Mouse (Mus musculus): ENCODE data around the gene Msantd1. TPM values are rescaled to one million over a fixed set of nuclear protein-coding genes. Genes with fewer than 3 reads are reported as not detected.

The Msantd1 gene
- polyA plus RNA-seq, 1 experiment from 2014 or later, result 0.35 TPM

DNA sequence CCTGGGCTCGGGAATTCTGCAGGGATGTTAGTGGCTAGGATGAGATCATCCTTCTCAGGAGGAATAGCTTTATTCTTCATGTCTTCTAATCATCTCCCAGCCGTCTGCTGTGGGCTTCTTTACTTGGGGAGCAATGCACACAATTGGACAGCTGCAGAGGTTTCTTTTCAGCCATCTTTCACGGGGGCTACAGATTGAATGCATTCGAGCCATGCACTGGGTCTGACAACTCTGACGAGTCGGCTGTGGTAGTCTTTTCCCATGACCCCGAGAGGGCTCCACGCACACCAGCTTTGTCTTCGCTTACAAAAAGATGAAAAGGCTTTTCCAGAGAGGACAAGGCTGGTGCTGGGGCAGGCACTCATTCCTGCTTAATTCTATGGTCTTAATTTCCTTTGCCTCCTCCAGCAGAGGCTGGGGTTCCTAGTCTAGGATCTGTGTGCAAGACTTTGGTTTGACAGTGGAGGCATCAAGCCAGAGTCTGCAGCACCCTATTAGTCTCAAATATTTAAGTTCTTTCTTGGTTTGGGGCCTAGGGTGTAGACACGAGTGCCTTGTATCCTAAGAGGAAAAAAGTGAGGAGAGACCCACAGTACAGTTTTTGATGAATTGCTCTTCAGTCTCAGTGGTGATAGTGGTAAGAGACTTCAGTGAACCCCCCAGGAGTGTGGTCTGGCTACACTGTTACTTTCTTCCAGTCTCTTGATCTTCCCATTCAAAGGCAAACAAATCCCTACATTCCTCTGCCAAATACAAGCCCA, 34.1 kb downstream of the Msantd1 start:
- Histone ChIP-seq H3K4me1 (ENCODE audit: control insufficient read depth, insufficient read depth, low read length) (no peaks in the 10 kb centered on the region), H3K9me3 (ENCODE audit: control insufficient read depth, low read length) (no peaks in the 10 kb centered on the region), H3K36me3 (ENCODE audit: control insufficient read depth, insufficient read depth, low read length) (no peaks in the 10 kb centered on the region), H3K4me2 (ENCODE audit: low read depth, low read length) (no peak overlapping the region), H3K4me3 (ENCODE audit: low read length) (no peak overlapping the region), H3K27ac (ENCODE audit: low read length) (no peak overlapping the region), H3K9ac (ENCODE audit: low read depth, low read length) (no peak overlapping the region), H3K27me3 (replicated peaks; ENCODE audit: control insufficient read depth, insufficient read depth, low read length) (no peaks in the 10 kb centered on the region)
- 54% methylated on average over 10 of the region's 10 CpGs for WGBS
- ATAC-seq, result no peak

DNA sequence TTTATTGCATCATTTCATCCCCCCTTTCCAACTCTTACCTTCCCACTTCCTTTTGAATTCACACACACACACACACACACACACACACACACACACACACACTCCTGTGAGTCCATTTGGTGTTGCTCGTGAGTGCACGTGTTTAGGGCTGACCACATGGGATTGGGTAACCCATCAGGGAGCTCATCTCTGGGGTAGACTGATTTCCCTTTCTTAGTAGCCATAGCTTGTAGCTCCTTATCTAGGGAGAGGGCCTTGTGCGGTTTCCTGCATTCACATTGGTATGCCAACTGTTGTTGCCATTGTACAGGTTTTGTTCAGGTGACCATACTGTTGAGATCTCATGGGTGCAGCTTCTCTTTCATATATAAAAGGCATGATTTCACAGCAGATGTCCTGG, 35.6 kb downstream of the Msantd1 start:
- no peaks in the 10 kb centered on the region for H3K9me3 ChIP-seq (ENCODE audit: control insufficient read depth, low read length)
- H3K4me1 ChIP-seq (ENCODE audit: control insufficient read depth, insufficient read depth, low read length), result peaks cover 2% of the 10 kb centered on the region; the same call in 1 of the 2 replicates
- H3K27ac ChIP-seq (ENCODE audit: low read length), result no peak overlapping the region
- no peak for ATAC-seq
- H3K27me3 ChIP-seq (replicated peaks; ENCODE audit: control insufficient read depth, insufficient read depth, low read length), result no peaks in the 10 kb centered on the region
- 75% methylated on average over 3 of the region's 3 CpGs for WGBS
- H3K4me2 ChIP-seq (ENCODE audit: low read depth, low read length), result no peak overlapping the region
- no peak overlapping the region for H3K9ac ChIP-seq (ENCODE audit: low read depth, low read length)
- no peaks in the 10 kb centered on the region for H3K36me3 ChIP-seq (ENCODE audit: control insufficient read depth, insufficient read depth, low read length)
- H3K4me3 ChIP-seq (ENCODE audit: low read length), result no peak overlapping the region

DNA sequence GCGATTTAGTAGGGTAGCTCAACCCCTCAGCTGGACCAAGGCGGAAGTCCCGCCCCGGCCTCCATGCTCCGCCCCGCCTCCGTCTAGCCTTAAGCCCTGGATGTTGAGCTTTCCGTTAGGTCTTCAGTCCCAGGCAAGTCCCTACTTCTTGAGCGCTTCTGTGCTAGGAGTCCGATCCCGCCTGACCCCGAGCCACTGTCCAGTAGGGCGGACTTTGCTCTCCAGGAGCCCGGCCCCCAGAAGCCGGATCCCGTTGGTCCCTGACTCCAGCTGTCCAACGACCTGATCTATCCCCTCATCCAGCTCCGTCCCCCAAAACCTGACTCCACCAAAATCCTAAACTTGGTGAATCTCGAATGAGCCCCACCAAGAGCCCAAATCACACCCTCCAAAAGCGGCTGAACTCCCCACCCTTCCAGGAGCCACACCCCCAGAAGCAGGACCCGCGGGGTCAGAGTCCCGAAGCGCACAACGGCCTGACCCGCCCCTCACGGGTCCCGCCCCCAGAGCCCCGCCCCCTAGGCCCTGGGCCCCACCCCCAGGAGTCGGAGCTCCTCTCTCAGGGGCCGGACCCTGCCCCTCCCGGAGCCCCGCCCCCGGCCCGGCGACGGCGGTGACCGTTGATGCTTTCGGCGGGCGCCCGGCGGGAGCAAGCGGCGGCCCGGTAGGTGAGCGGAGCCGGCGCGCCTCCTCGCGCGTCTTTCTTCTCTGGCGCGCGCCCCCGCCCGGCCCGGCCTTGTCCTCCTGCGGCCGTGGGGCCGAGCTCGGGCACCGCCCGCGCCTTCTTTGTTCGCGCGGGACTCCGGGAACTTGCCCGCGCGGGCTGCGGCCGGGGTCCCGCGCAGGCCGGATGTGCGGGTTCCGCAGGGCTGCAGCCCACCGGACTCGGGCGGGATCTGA, 41.3 kb downstream of the Msantd1 start, which contains the start of gene Rgs12:
Gene Rgs12, plus strand, starts transcription at position 585 of the 900 bp plus-strand sequence.
- WGBS, result under 1% methylated on average over 79 of the region's 84 CpGs
- Histone ChIP-seq H3K27ac (ENCODE audit: low read length) (peak within 1 kb of the TSS; percentile 79), H3K4me1 (ENCODE audit: control insufficient read depth, insufficient read depth, low read length) (peaks cover 12% of the 10 kb centered on the region), H3K4me3 (ENCODE audit: low read length) (peak within 1 kb of the TSS; percentile 83), H3K4me2 (ENCODE audit: low read depth, low read length) (peak within 1 kb of the TSS; percentile 86), H3K27me3 (replicated peaks; ENCODE audit: control insufficient read depth, insufficient read depth, low read length) (no peaks in the 10 kb centered on the region), H3K9ac (ENCODE audit: low read depth, low read length) (peak within 1 kb of the TSS; percentile 92), H3K36me3 (ENCODE audit: control insufficient read depth, insufficient read depth, low read length) (no peaks in the 10 kb centered on the region), H3K9me3 (ENCODE audit: control insufficient read depth, low read length) (no peaks in the 10 kb centered on the region)
- peak; percentile 98 for ATAC-seq

DNA sequence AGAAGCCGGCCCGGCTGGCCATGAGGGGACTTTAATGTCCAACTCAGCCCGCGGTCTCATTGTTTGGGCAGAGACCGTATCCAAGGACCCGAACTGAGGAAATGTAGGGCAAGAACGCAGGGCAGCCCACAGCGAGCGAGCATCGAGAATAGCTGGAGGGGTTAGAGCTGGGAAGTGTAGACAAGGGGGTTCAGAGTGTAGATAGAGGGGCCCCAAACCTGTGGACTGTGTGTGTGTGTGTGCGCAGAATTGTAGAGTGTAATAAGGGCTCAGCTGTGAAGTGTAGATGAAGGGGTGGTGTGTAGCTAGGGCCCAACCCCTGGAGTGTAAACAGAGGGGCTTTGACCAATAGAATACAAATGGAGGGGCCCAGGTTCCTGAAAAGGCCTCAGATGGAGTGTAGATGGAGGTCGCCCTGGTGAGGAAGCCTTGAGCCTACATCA, 42.0 kb downstream of the Msantd1 start:
- peak overlapping the region; percentile 92 for H3K9ac ChIP-seq (ENCODE audit: low read depth, low read length)
- no peaks in the 10 kb centered on the region for H3K27me3 ChIP-seq (replicated peaks; ENCODE audit: control insufficient read depth, insufficient read depth, low read length)
- peak overlapping the region; percentile 79 for H3K27ac ChIP-seq (ENCODE audit: low read length)
- no peaks in the 10 kb centered on the region for H3K36me3 ChIP-seq (ENCODE audit: control insufficient read depth, insufficient read depth, low read length)
- WGBS, result 4% methylated on average over 12 of the region's 12 CpGs
- no peak; the same call in 1 of the 2 replicates for ATAC-seq
- H3K4me1 ChIP-seq (ENCODE audit: control insufficient read depth, insufficient read depth, low read length), result peaks cover 12% of the 10 kb centered on the region
- H3K4me3 ChIP-seq (ENCODE audit: low read length), result peak overlapping the region; percentile 83
- no peaks in the 10 kb centered on the region for H3K9me3 ChIP-seq (ENCODE audit: control insufficient read depth, low read length)
- H3K4me2 ChIP-seq (ENCODE audit: low read depth, low read length), result peak overlapping the region; percentile 86

DNA sequence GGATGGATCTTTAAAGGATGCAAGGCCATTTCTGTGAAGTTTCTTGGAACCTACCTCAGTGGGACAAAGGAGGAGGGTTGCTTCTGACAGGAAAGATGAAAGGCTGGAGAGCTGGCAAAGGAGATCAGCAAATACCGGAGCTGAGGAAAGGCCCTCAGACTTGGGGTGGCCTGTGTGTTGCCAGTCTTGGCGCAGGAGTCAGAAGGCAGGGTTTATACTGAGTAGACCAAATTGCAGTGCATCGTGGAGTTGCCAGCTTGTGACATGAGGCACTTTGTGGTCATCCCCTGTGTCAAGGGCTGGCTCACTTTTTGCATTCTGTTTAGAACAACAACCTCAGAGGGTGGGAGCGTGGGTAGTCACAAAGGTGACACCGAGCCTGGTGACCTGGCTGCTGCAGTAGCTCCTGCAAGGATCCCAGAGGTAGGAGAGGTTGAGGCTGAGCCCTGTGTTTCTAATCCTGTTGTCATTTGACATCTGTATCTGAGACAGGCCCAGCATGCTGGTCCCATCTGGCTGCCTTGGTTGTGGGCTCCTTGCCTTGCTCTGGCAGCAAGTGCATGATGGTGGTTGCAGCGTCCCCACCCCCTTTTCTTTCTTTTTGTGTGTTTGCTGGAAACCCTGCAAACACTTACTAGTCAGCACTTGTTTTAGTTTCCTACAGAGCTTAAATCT, 42.8 kb downstream of the Msantd1 start:
- 67% methylated on average over 6 of the region's 6 CpGs for WGBS
- Histone ChIP-seq H3K36me3 (ENCODE audit: control insufficient read depth, insufficient read depth, low read length) (no peaks in the 10 kb centered on the region), H3K4me3 (ENCODE audit: low read length) (peak overlapping the region; percentile 83), H3K27ac (ENCODE audit: low read length) (no peak overlapping the region), H3K9me3 (ENCODE audit: control insufficient read depth, low read length) (no peaks in the 10 kb centered on the region), H3K4me2 (ENCODE audit: low read depth, low read length) (peak overlapping the region; percentile 86), H3K4me1 (ENCODE audit: control insufficient read depth, insufficient read depth, low read length) (peaks cover 16% of the 10 kb centered on the region), H3K9ac (ENCODE audit: low read depth, low read length) (peak overlapping the region; percentile 92), H3K27me3 (replicated peaks; ENCODE audit: control insufficient read depth, insufficient read depth, low read length) (no peaks in the 10 kb centered on the region)
- no peak for ATAC-seq

DNA sequence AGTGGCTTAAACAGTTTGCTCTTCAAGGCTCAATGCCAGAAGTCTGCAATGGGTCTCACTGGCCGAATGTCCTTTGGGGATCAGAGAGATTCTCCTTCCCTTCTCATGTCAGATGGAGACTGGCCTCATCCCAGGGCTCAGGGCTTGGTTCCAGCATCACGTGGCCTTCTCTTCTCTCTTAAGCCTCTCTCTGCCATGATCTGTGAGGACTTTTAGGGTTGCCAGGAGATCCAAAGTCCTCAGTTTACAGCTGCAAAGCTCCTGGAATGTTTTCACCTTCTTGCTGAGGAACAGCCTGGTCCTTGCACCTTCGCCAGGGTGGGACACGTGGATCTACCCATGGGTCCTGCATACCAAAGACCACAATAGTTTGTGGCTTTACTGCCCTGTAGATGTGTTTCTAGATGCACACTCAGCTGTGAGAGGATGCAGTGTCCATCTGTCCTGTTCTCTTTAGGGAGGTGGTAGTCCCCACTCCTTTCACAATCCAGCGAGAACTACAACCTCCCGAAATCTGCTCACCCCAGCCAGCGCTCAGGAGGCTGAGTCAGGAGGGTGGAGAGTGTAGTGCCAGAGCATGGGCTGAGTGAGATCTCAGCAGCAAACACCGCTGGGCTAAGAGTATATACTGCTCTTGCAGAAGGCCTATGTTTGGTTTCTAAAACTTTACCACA, 43.5 kb downstream of the Msantd1 start:
- H3K4me2 ChIP-seq (ENCODE audit: low read depth, low read length), result no peak overlapping the region
- H3K9me3 ChIP-seq (ENCODE audit: control insufficient read depth, low read length), result no peaks in the 10 kb centered on the region
- H3K9ac ChIP-seq (ENCODE audit: low read depth, low read length), result no peak overlapping the region
- 92% methylated on average over 8 of the region's 8 CpGs for WGBS
- no peak overlapping the region for H3K4me3 ChIP-seq (ENCODE audit: low read length)
- H3K36me3 ChIP-seq (ENCODE audit: control insufficient read depth, insufficient read depth, low read length), result no peaks in the 10 kb centered on the region
- no peak overlapping the region for H3K27ac ChIP-seq (ENCODE audit: low read length)
- ATAC-seq, result no peak
- H3K27me3 ChIP-seq (replicated peaks; ENCODE audit: control insufficient read depth, insufficient read depth, low read length), result no peaks in the 10 kb centered on the region
- H3K4me1 ChIP-seq (ENCODE audit: control insufficient read depth, insufficient read depth, low read length), result peaks cover 16% of the 10 kb centered on the region

DNA sequence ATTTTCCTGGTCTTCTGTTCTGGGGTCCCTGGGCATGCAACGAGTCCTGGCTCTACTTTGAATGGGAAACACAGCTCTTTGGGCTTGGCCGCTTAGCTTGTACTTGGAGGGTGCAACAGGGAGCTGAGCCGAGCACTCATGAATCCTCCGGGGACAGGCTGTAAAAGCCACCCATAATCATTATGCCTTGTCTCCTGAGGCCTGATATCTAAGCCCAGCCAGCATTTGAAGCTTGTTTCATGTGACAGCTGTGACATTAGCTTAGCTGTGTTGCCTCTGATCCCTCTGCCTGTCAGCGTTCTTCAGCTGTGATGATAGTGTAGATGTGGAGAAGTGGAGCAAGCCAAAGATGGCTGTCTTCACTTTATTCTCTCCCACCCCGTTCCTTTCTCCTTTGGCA, 46.7 kb downstream of the Msantd1 start:
- Histone ChIP-seq H3K27ac (ENCODE audit: low read length) (no peak overlapping the region), H3K9ac (ENCODE audit: low read depth, low read length) (no peak overlapping the region), H3K36me3 (ENCODE audit: control insufficient read depth, insufficient read depth, low read length) (no peaks in the 10 kb centered on the region), H3K4me3 (ENCODE audit: low read length) (no peak overlapping the region), H3K27me3 (replicated peaks; ENCODE audit: control insufficient read depth, insufficient read depth, low read length) (no peaks in the 10 kb centered on the region), H3K9me3 (ENCODE audit: control insufficient read depth, low read length) (no peaks in the 10 kb centered on the region), H3K4me1 (ENCODE audit: control insufficient read depth, insufficient read depth, low read length) (peaks cover 13% of the 10 kb centered on the region), H3K4me2 (ENCODE audit: low read depth, low read length) (no peak overlapping the region)
- no peak for ATAC-seq
- WGBS, result 76% methylated on average over 6 of the region's 6 CpGs

DNA sequence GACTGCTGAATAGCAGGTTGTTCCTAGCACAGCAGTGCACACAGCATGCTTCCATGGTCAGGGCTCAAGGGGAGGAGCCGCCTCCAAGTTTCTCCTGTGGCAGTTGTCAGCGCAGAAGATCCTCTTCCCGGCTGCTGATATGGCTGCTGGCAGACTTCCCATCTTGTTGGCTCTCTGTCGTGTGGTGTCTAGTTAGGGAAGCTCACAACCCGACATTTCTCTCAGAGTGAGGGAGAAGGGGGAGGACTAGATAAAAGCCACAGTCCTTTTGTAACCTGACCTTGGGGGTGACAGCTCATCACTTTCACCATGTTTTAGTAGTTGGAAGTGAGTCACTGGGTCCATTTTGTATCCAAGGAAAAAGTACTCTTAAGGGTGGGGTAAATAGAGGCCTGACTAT, 47.8 kb downstream of the Msantd1 start:
- Histone ChIP-seq H3K9me3 (ENCODE audit: control insufficient read depth, low read length) (no peaks in the 10 kb centered on the region), H3K4me3 (ENCODE audit: low read length) (no peak overlapping the region), H3K27me3 (replicated peaks; ENCODE audit: control insufficient read depth, insufficient read depth, low read length) (no peaks in the 10 kb centered on the region), H3K4me2 (ENCODE audit: low read depth, low read length) (no peak overlapping the region), H3K36me3 (ENCODE audit: control insufficient read depth, insufficient read depth, low read length) (no peaks in the 10 kb centered on the region), H3K4me1 (ENCODE audit: control insufficient read depth, insufficient read depth, low read length) (peaks cover 9% of the 10 kb centered on the region), H3K9ac (ENCODE audit: low read depth, low read length) (no peak overlapping the region), H3K27ac (ENCODE audit: low read length) (no peak overlapping the region)
- WGBS, result 46% methylated on average over 5 of the region's 5 CpGs
- ATAC-seq, result no peak
